Mouse (Mus musculus) B cell, adult 2 months (primary cell): Measurements from ENCODE around the gene Gm3618.
"Not testable (repeated sequence)": the region's sequence is repeated elsewhere in the genome, so short reads cannot be mapped to it uniquely, and the experiment has no call there.

Source experiments
- DNase-seq, 2 experiments: peaks; one replicate each; pipeline ENCODE4 v3.0.0; 2022

Gm3618 gene

DNA sequence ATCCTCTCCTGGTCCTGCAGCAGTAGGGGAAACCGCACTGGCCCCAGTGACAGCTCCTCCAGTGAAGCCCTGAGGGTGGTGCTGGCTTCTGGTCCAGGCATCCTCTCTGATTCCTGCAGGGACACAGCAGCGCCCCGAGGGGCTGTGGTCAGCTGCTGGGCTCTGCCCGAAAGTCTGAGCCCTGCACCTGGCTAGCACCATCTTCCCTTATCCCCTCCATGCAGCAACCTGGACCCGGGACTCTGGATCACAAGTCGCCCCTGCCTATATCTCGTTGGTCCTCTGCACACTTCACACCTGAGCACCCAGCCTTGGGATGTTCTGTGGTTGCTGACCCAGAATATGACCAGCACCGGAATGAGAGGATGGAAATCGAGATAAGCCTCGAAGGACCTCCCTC, at the start of gene Gm3618:
TSS of gene Gm3618 (minus strand) at position 101 of the 400 bp plus-strand sequence.
- not testable (repeated sequence) for DNase-seq

DNA sequence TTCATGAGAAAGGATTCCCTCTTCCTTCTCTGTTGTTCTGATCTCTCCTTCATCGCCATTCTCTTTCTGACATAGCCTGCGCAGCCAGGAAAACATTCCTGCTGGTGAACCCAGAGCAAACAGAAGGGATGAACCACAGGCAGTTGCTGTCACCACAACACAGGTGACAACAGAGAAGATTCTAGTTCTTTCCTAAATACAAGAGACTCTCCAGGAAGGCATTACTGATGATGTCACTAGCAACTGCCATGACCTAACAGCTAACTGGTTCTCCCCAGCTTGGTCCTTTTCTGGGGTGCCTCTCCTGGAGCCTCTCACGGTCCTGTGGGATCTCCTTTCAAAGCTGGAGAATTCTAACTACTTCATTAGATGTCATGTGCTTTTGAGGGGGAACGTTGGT, 46.7 kb upstream of the Gm3618 start, which contains the start of gene Gm16440:
TSS of gene Gm16440 (minus strand) at position 101 of the 400 bp plus-strand sequence.
- not testable (repeated sequence) for DNase-seq

DNA sequence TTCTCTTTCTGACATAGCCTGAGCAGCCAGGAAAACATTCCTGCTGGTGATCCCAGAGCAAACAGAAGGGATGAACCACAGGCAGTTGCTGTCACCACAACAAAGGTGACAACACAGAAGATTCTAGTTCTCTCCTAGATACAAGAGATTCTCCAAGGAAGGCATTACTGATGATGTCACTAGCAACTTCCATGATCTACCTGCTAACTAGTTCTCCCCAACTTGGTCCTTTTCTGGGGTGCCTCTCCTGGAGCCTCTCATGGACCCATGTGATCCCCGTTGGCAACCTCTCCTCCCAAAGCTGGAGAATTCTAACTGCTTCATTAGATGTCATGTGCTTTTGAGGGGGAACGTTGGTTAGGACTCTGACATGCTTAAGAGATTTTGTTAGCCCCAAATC, 38.7 kb downstream of the Gm3618 start, which contains the start of gene Gm21103:
TSS of gene Gm21103 (minus strand) at position 101 of the 400 bp plus-strand sequence.
- DNase-seq: not testable (repeated sequence)

DNA sequence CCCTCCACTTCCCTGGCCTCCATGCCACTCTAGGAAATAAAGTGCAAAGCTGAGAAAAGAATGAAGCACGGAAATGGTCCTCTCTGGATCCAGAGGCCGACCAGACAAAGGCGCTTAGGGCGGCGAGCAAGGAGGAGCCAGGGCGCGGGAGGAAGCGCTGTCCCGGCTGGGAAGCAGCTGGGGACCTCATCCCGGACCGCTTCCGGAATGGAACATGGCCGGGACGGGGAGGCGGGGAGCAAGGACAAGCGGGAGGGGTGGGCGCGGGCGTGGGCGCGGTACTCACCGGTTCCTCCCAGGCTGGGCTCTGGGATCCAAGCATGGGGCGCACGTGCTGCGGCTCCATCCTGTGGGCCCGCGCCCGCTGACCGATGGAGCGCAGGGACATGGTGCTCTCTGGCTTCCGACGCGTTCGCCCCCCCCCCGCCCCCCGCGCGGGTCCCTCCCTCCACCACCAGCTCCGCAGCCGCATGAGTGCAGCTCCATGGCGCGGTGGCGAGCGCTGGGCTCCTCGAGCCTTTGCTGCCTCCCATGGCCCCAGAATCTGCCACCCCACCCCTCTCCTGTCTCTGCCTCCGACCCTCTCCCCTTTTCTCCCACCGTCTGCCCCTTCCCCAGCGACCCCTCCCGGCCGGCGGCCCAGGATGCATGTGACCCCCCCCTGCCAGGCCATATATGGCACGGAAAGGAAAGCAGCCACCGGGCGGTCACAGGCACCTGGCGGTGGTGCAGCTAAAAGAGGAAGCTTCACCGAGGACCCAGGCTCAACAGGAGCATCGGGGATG, 56.4 kb downstream of the Gm3618 start, which contains the start of gene Gm3411:
TSS of gene Gm3411 (minus strand) at position 320 of the 785 bp plus-strand sequence.
- DNase-seq: peak; percentile 0 to 1
